Mouse (Mus musculus) cortical plate, adult 2 months (tissue): ENCODE data around the gene Tspan12.

Experiments
- CTCF ChIP-seq: fragments of 200-500 bp; IDR thresholded peaks from 2 replicates; pipeline ENCODE4 v1.5.1; 2011; ENCODE audit warnings: mild to moderate bottlenecking, control low read depth, low read length; ENCODE audit not compliant: insufficient read depth; ENCODE audit errors: extremely low read depth
- POLR2A ChIP-seq: fragments of 200-500 bp; IDR thresholded peaks from 2 replicates; pipeline ENCODE4 v1.6.1; 2011; ENCODE audit warnings: mild to moderate bottlenecking, low read length, control low read depth; ENCODE audit not compliant: insufficient read depth; ENCODE audit errors: extremely low read depth

GRCm38 (mm10) chr6:21790036-21790435 lies 62.3 kb downstream of the Tspan12 start:
- TF ChIP-seq POLR2A (no peak), CTCF (no peak)
